Mouse (Mus musculus): ENCODE data around the gene Sp2.

Gene Sp2

GRCm38 (mm10) chr11:96970341-96970740, 12.4 kb downstream of the Sp2 start:
- DNase-seq (ENCODE audit: extremely low spot score): no peak

- no peak for DNase-seq (ENCODE audit: extremely low spot score)
These were observed 13.0 kb downstream of the Sp2 start for GRCm38 (mm10) chr11:96969746-96970145.

- DNase-seq (ENCODE audit: extremely low spot score): no peak
These were observed 13.5 kb downstream of the Sp2 start for GRCm38 (mm10) chr11:96969280-96969722.

GRCm38 (mm10) chr11:96968476-96968875, 14.3 kb downstream of the Sp2 start:
- no peak for DNase-seq (ENCODE audit: extremely low spot score)

GRCm38 (mm10) chr11:96967544-96968269, 15.1 kb downstream of the Sp2 start:
- DNase-seq (ENCODE audit: extremely low spot score): no peak

GRCm38 (mm10) chr11:96966914-96967543, 15.7 kb downstream of the Sp2 start:
- no peak for DNase-seq (ENCODE audit: extremely low spot score)

GRCm38 (mm10) chr11:96966172-96966571, 16.6 kb downstream of the Sp2 start:
- no peak for DNase-seq (ENCODE audit: extremely low spot score)

GRCm38 (mm10) chr11:96963580-96963979, 19.2 kb downstream of the Sp2 start:
- DNase-seq (ENCODE audit: extremely low spot score): peak; percentile 83

- no peak for DNase-seq (ENCODE audit: extremely low spot score)
These were observed 25.5 kb downstream of the Sp2 start for GRCm38 (mm10) chr11:96957061-96957805.

GRCm38 (mm10) chr11:96956009-96956724, 26.6 kb downstream of the Sp2 start:
- no peak for DNase-seq (ENCODE audit: extremely low spot score)

GRCm38 (mm10) chr11:96955094-96955493, 27.7 kb downstream of the Sp2 start:
- DNase-seq (ENCODE audit: extremely low spot score): no peak

- DNase-seq (ENCODE audit: extremely low spot score): no peak
These were observed 29.9 kb downstream of the Sp2 start for GRCm38 (mm10) chr11:96952896-96953295.

GRCm38 (mm10) chr11:96952426-96952825, 30.3 kb downstream of the Sp2 start:
- DNase-seq (ENCODE audit: extremely low spot score): no peak

- no peak for DNase-seq (ENCODE audit: extremely low spot score)
These were observed 32.0 kb downstream of the Sp2 start for GRCm38 (mm10) chr11:96950767-96951166.

GRCm38 (mm10) chr11:96947849-96948248, 34.9 kb downstream of the Sp2 start:
- no peak for DNase-seq (ENCODE audit: extremely low spot score)

GRCm38 (mm10) chr11:96946498-96946897, 36.3 kb downstream of the Sp2 start:
- DNase-seq (ENCODE audit: extremely low spot score): no peak

GRCm38 (mm10) chr11:96944844-96945580, 37.7 kb downstream of the Sp2 start:
- no peak for DNase-seq (ENCODE audit: extremely low spot score)

- DNase-seq (ENCODE audit: extremely low spot score): peak; percentile 91
These were observed 38.9 kb downstream of the Sp2 start, which contains the start of gene Pnpo for GRCm38 (mm10) chr11:96943746-96944304. Gene Pnpo, minus strand, starts transcription at chr11:96943986.

GRCm38 (mm10) chr11:96941989-96942590, 40.7 kb downstream of the Sp2 start:
- DNase-seq (ENCODE audit: extremely low spot score): no peak

Measured in embryo, embryonic 9.5 days (tissue).